Mouse (Mus musculus) urinary bladder, postnatal 10 days (tissue): ENCODE measurements around the gene Meaf6.

Experiments used
- DNase-seq: peaks from one replicate; pipeline ENCODE4 v3.0.0; 2022; ENCODE audit warnings: low spot score

Gene Meaf6

DNA sequence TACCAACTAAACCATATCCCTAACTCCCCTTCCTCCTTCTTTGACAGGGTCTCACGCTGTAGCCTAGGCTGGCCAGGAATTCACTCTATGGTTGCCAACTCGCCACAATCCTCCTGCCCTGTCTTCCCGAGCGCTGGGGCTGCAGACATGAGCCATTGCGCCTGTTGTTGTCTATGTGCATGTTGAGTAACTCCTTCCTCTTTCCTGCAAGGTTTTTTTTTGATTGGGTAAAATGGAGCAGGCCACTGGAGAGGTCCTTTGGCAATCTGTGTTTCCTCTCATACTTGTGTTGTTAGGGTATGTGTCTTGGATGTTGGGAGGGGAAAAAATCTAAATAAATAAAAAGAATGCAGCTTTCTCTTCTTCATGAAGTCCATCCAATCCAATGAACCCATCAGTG lies 59.3 kb downstream of the Meaf6 start:
- DNase-seq, result no peak

DNA sequence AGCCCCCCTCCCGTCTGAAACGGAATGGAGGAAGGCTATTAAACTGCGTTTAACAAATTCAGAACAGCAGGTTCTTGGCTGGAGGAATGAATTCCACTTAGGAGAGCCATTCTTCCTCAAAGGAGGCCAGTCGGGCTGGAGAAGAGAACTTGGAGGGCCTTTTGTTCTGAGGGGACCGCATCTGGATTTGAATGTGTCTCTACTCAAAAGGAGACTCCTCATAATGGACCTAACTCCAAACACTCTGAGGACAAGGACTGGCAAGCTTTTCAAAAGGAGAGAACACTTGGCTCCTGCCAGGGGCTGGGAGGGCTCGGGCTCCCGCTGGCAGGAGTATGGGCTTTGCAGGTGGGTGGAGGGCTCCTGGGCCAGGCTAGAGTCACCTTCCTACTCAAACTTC lies 59.7 kb downstream of the Meaf6 start:
- no peak for DNase-seq

DNA sequence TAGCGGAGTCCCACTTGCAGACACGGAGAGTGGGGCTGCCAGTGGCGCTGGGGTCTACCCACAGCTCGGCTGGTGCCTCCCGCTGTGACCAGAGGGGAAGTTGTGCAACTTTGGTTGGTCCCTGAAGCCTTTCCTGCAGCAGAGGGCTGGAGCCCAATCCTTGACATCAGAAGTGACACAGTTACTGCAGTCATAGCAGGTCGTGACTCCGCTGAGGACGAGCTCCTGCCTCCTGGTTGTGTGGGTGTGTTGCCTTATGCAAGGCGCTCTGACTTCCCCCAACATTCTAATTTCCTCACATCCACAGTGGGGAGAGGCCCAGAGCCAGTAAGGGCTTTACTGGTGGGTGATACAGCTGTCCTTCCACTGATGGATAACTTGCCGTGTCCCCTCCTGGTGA lies 60.3 kb downstream of the Meaf6 start:
- DNase-seq, result no peak

DNA sequence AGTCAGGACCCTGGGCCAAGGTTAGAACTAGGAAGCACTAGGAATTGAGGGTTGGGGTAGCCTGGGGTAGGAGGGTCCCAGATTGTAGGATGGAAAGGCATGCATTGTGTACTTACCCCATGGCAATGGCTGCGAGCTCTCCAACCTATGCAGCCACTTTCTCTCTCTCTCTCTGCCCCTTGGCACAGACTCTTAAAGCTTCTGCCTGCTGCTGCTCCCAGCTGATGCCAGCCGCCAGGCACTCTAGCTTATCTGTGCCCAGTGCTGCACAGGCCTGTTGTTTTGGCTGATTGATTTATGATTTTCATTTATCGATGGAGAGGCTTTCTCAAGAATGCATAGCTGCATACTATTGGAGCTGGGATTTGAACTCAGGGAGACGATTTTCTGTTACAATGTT lies 63.0 kb downstream of the Meaf6 start:
- no peak for DNase-seq

DNA sequence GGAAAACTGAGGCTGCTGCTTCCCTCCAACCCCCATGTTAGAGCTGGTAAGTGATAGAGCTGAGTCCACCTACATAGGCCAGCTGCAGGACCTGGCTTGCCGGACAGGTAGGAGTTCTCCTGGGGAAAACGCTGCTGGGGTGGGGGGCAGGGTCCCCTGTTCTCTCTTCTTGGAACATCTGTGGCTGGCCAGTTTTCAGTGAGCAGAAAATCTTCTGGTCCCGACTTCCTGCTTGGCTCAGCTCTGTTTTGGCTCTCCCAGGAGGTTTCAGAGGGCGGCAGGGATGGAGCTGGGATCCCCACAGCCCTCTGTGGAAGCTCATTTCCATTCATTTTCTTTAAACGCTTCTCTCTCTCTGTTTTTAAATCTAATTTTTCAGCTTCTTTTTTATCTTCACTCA lies 64.5 kb downstream of the Meaf6 start:
- no peak for DNase-seq

- no peak for DNase-seq
Observed at GRCm38 (mm10) chr4:125152469-125152868, 67.5 kb downstream of the Meaf6 start.

GRCm38 (mm10) chr4:125153659-125154241 lies 68.8 kb downstream of the Meaf6 start:
- no peak for DNase-seq

GRCm38 (mm10) chr4:125155646-125156045 lies 70.7 kb downstream of the Meaf6 start:
- no peak for DNase-seq

DNA sequence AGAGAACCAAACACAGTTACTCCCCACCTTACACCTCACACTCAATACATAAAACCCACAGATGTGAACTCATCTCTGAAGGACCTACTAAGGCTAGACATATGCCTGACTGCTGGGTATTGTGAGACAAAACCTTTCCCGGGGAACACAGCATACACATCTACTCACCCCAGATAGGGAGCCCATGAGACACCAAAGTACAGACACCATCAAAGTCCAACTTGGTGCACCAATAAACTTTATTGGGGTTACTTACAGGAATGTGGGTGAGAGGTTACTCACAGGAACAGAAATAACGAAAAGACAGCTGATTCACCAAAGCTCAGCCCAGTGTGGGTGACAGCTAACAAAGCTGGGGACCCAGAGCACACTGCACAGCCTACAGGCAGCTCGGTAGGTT lies 72.4 kb downstream of the Meaf6 start:
- DNase-seq, result no peak

DNA sequence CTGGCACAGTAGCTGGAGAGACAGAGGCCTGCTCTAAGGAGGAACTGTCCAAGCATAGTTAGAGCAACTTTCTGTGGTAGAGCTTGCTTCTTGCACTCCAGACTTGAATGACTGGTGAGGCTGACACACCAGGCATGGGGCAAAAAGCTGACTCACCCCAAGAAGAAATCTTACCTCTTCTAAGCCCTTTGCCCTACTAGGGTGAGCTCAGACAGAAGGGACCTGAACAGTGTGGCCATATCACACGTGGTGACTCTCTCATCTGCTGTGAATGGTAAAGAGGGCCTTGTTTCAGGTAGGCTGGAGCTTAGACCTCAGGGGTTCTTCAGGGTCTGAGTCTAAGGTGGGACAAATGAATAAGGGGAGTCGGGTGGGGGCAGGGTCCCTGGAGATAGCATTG lies 73.1 kb downstream of the Meaf6 start:
- DNase-seq, result no peak

GRCm38 (mm10) chr4:125158581-125159317 lies 73.8 kb downstream of the Meaf6 start:
- DNase-seq, result no peak

DNA sequence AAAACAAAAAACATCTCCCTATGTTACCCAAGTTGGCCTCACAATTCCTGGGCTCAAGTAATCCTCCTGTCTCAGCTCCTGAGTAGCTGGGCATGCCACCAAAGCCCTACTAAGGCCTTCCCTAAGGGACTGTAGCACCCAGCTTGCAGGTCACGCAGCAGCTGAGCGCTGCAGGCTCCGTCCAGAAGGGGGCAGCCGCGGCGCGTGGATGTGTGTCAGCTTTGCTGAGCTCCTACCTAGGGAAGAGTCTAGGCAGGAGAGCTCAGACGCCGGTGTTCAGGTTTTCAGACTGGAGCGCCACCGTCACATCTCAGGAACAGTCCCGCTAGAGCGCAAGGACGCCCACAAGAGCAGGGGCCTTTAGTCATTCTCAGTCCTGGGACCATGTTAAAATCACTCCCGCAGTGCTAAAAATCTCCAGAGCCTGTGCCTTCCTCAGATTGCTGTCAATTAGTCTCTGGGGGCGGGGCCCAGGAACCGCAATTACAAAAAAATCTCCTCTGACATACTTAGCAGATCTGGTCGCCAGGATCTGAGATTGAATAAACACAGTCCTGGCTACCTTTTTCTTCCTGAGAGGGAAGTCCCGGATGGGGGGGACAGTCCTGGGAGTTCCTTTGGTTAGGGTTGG lies 75.5 kb downstream of the Meaf6 start:
- DNase-seq, result peak; percentile 57

GRCm38 (mm10) chr4:125160951-125161331 lies 76.0 kb downstream of the Meaf6 start:
- no peak for DNase-seq

GRCm38 (mm10) chr4:125161392-125161791 lies 76.5 kb downstream of the Meaf6 start:
- DNase-seq, result no peak

- DNase-seq, result no peak
Observed at GRCm38 (mm10) chr4:125162701-125163100, 77.8 kb downstream of the Meaf6 start.
